Mouse (Mus musculus) forebrain, embryonic 16.5 days (tissue): ENCODE data around the gene Zfp11. TPM values are rescaled to one million over a fixed set of nuclear protein-coding genes. Genes with fewer than 3 reads are reported as not detected.
A peak's percentile ranks its signal among the peaks of the same experiment; 100 is the strongest.
"Not testable (repeated sequence)": the region's sequence is repeated elsewhere in the genome, so short reads cannot be mapped to it uniquely, and the experiment has no call there.

Experiments
- ATAC-seq: fragments of 200-750 bp; cut with Nextera tagmentation; 2 replicates; pipeline ENCODE4 v1.8.0; 2017; ENCODE audit warnings: mild to moderate bottlenecking, moderate library complexity
- H3K27ac ChIP-seq: fragments of 300-500 bp; sonication (generic); 2 replicates; pipeline ENCODE4 v1.5.1; 2014; ENCODE audit warnings: low read length, control low read depth
- H3K27me3 ChIP-seq: fragments of 300-500 bp; sonication (generic); replicated peaks from 2 replicates; pipeline ENCODE4 v1.6.1; 2014; ENCODE audit warnings: low read length; ENCODE audit not compliant: control insufficient read depth, insufficient read depth
- H3K36me3 ChIP-seq: fragments of 300-500 bp; sonication (generic); 2 replicates; pipeline ENCODE4 v1.6.1; 2014; ENCODE audit not compliant: control insufficient read depth, insufficient read depth
- H3K4me1 ChIP-seq: fragments of 300-500 bp; sonication (generic); replicated peaks from 2 replicates; pipeline ENCODE4 v1.6.1; 2014; ENCODE audit warnings: low read length; ENCODE audit not compliant: control insufficient read depth, insufficient read depth
- H3K4me2 ChIP-seq: fragments of 300-500 bp; sonication (generic); 2 replicates; pipeline ENCODE4 v1.6.1; 2014; ENCODE audit warnings: mild to moderate bottlenecking, low read length, control low read depth
- H3K4me3 ChIP-seq: fragments of 300-500 bp; sonication (generic); replicated peaks from 2 replicates; pipeline ENCODE4 v1.5.1; 2014; ENCODE audit warnings: mild to moderate bottlenecking, low read length, control low read depth
- H3K9ac ChIP-seq: fragments of 300-500 bp; sonication (generic); replicated peaks from 2 replicates; pipeline ENCODE4 v1.6.1; 2014; ENCODE audit warnings: low read depth, low read length, control low read depth
- H3K9me3 ChIP-seq: fragments of 300-500 bp; sonication (generic); 2 replicates; pipeline ENCODE4 v1.6.1; 2016; ENCODE audit warnings: low read length; ENCODE audit not compliant: control insufficient read depth
- WGBS: fragments of 180-500 bp; shearing (Covaris S2); extraction: QIAGEN DNeasy Blood & Tissue Kit; methylation state at CpG from one replicate; pipeline ENCODE4 v1.1.7; 2014; 5-methylcytosine and 5-hydroxymethylcytosine counted together
- polyA plus RNA-seq: library from polyadenylated mRNA; unstranded; fragments of >200 nt; fragmentation: Nextera tagmentation; extraction: Ambion mirVana; gene quantifications from 2 replicates; pipeline ENCODE4 v1.2.1, GENCODE M21; 2015

The Zfp11 gene
- polyA plus RNA-seq = 9.4 and 10.4 TPM in 2 replicates

DNA sequence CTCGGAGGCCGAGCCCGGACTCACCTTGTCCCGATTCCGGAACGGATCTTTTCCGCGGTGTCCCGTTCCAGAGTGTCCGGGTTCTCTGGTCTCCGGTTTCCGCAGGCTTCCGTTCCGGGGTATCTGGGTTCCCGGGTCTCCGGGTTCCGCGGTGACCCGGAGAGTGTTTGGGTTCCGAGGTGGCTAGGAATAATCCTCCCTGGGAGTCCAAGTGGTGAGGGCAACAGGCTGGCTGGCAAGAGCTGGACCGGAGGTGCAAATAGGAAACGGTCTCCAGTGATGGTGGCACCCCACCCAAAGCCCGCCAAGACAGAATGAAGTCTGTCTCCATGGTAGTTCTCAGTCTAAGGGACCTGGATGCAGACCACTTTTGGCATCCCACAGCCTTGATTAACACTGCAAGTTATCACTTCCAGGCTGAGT lies at the start of gene Zfp11:
Zfp11 (minus strand) TSS at position 64 of the 423 bp plus-strand sequence.
- Histone ChIP-seq H3K27ac (no peak within 1 kb of the TSS), H3K27me3 (no peaks in the 10 kb centered on the region), H3K36me3 (no peaks in the 10 kb centered on the region), H3K4me2 (peak within 1 kb of the TSS; percentile 91), H3K4me1 (peaks cover 13% of the 10 kb centered on the region), H3K9ac (peak within 1 kb of the TSS; percentile 93), H3K4me3 (peak within 1 kb of the TSS; percentile 85), H3K9me3 (no peaks in the 10 kb centered on the region; the same call in 1 of the 2 replicates)
- peak; percentile 87 for ATAC-seq
- under 1% methylated on average over 23 of the region's 23 CpGs for WGBS

DNA sequence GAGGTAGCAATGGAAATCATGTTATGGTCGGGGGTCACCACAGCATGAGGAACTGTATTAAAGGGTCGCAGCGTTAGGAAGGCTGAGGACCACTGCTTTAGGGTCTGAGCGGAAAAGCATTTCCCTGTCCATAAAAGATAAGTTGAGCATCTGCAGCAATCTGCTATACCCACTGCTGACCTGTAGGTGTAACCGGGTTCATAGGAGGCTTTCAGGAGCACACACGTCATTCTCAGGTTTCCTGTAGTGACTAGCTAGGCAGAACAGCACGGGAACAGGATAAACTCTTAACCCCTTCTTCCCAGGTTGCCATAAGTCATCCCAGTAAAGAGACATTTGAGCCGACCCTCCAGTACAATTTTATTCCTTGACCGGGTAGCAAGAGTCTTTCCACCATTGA lies 47.1 kb upstream of the Zfp11 start:
- Histone ChIP-seq H3K27me3 (no peaks in the 10 kb centered on the region), H3K9me3 (no peaks in the 10 kb centered on the region), H3K27ac (no peak overlapping the region), H3K36me3 (peaks cover 10% of the 10 kb centered on the region), H3K4me2 (no peak overlapping the region), H3K4me1 (peaks cover 5% of the 10 kb centered on the region), H3K4me3 (no peak overlapping the region), H3K9ac (no peak overlapping the region)
- ATAC-seq = no peak
- WGBS = 85% methylated on average over 9 of the region's 9 CpGs

DNA sequence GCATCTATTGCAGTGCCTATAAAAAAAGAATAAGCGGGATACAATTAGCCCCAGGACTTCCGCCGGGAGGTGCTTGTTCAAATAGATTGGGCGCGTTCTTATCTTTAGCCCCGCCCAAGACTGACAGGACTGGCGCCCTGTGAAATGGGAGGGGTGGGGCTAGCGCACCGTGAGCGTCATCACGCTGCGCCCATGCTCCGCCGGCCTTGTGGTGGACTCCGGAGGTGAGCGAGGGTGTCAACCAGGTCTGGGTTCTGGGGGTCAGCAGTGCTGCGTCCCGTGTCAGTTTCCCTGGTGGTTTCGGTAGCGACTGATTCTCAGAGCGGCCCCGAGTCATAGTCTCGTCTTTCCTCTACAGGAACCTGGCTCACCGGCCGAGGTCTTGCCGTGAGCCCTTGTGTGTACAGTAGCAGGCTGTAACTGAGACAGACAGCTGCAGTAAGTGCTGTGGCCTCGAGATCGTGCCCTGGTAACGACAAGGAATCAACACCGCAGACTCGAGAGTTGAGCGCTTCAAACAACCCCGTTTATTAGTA lies 45.5 kb upstream of the Zfp11 start, which contains the start of gene Mrps17:
Mrps17 (plus strand) TSS at position 172 of the 536 bp plus-strand sequence.
- Histone ChIP-seq H3K9ac (peak within 1 kb of the TSS; percentile 75), H3K27ac (0 out of 2 replicates have a peak within 1 kb of the TSS, but pooled peaks have one; percentile 43), H3K4me2 (peak within 1 kb of the TSS; percentile 60), H3K4me3 (peak within 1 kb of the TSS; percentile 80), H3K27me3 (no peaks in the 10 kb centered on the region), H3K4me1 (peaks cover 5% of the 10 kb centered on the region), H3K36me3 (peaks cover 10% of the 10 kb centered on the region), H3K9me3 (no peaks in the 10 kb centered on the region)
- ATAC-seq = peak; percentile 98
- WGBS = under 1% methylated on average over 33 of the region's 33 CpGs

DNA sequence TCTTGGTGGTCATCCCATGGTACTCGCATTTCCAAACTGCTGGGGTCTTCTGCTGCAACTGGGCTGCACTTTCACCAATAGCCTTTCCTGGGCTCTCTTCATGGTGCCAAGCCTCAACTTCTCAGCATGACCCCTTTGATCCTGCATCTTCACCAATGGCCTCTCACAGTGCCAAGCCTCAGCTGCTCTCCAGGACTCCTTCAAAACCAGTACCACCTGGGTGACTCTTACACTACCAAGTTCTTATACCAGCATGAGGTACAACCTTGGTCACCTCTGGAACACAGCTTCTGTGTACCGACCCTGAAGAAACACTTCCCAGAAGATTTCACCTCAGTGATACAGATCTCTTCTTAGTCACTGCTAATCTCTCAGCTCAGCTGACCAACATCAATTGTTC lies 38.5 kb upstream of the Zfp11 start, which contains the start of gene Sept14:
Sept14 (minus strand) TSS at position 101 of the 400 bp plus-strand sequence.
- Histone ChIP-seq H3K4me3 (no peak within 1 kb of the TSS), H3K4me2 (no peak within 1 kb of the TSS), H3K27me3 (peaks cover 2% of the 10 kb centered on the region; the same call in 1 of the 2 replicates), H3K4me1 (no peaks in the 10 kb centered on the region), H3K9me3 (no peaks in the 10 kb centered on the region), H3K27ac (no peak within 1 kb of the TSS), H3K9ac (no peak within 1 kb of the TSS), H3K36me3 (no peaks in the 10 kb centered on the region)
- whole genome bisulfite sequencing = 68% methylated on average over 2 of the region's 2 CpGs
- ATAC-seq = no peak

DNA sequence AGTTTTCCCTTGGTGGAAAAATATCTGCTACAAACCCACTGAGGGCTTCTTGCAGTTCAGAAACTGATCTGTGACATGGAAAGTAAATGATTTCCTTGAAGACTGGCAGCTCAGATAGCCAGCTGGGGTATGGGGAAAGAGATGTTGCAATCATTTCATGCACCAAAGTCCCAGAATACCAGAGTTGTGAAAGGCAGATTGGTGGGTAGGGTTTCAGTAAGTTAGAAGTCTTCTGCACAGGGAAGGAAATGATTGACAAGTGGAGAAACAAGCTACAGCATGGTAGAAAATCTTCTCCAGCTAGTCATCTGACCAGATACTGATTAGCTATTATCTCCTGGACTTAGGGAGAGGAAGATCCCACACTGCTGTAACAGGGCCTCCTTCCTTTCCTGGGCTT lies 33.5 kb upstream of the Zfp11 start:
- Histone ChIP-seq H3K36me3 (no peaks in the 10 kb centered on the region), H3K4me1 (no peaks in the 10 kb centered on the region), H3K27ac (no peak overlapping the region), H3K4me3 (no peak overlapping the region), H3K4me2 (no peak overlapping the region), H3K9me3 (no peaks in the 10 kb centered on the region), H3K27me3 (peaks cover 7% of the 10 kb centered on the region; the same call in 1 of the 2 replicates), H3K9ac (no peak overlapping the region)
- no peak for ATAC-seq

DNA sequence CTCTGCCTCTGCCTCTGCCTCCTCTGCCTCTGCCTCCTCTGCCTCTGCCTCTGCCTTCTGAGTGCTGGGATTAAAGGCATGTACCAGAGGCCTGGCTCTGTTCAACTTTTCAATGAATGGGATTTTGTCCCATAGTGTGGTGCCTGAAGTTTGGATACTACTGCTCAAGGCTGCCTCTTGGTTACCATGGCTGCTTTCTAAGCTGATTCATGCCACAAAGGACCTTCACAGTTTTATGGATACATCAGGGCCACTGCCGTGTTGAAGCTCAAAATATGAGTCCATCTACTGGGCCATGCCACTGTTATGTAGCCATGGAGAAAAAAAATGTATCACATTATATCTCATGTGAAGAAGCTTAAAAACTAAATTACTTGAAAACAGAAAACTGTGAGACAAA lies 31.8 kb upstream of the Zfp11 start:
- Histone ChIP-seq H3K4me2 (no peak overlapping the region), H3K9ac (no peak overlapping the region), H3K9me3 (no peaks in the 10 kb centered on the region), H3K27ac (no peak overlapping the region), H3K36me3 (no peaks in the 10 kb centered on the region), H3K4me1 (no peaks in the 10 kb centered on the region), H3K27me3 (peaks cover 9% of the 10 kb centered on the region), H3K4me3 (no peak overlapping the region)
- 83% methylated on average over 1 of the region's 1 CpGs for WGBS
- no peak for ATAC-seq

DNA sequence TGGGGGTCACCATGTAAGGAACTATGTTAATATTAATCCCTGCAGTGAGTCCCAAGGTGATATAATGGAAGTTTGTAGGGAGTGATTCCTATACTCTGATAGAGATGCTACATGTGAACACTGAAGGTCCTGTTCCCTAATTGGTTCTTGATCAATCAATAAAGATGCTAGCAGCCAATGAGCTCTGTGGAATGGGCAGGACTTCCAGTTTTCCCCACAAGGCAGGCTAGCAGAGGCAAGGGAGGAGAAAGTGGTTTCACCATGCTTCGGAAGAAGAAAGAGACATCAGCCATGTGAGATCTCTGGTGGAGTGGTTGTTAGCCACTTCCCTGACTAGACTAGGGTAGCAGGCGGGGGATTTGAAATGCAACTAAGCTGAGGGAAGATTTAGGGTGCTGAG lies 30.6 kb upstream of the Zfp11 start:
- Histone ChIP-seq H3K9ac (no peak overlapping the region), H3K4me2 (peak overlapping the region; percentile 3; the same call in 1 of the 2 replicates), H3K4me1 (no peaks in the 10 kb centered on the region), H3K27me3 (peaks cover 10% of the 10 kb centered on the region), H3K9me3 (no peaks in the 10 kb centered on the region), H3K27ac (no peak overlapping the region), H3K4me3 (no peak overlapping the region), H3K36me3 (no peaks in the 10 kb centered on the region)
- 43% methylated on average over 2 of the region's 2 CpGs for WGBS
- ATAC-seq = no peak

DNA sequence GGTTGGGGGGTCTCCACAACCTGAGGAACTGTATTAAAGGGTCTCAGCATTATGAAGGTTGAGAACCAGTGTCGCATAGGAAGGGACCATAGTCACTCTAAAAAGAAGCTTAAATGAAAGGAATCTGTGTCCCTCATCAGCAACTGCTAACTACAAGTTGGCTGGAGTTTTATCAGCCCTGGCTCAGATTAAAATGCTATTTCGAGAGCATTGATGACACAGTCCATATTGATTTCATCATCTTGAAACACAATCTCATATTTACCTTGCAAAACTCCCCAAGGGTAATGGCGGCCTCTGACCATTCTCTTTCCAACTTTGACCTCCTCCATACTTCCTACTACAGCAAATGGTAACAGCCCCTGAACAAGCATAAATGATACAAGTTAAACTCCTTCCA lies 20.6 kb upstream of the Zfp11 start:
- H3K9me3 ChIP-seq = no peaks in the 10 kb centered on the region
- H3K36me3 ChIP-seq = no peaks in the 10 kb centered on the region
- H3K9ac ChIP-seq = no peak overlapping the region
- H3K4me2 ChIP-seq = no peak overlapping the region
- no peak overlapping the region for H3K27ac ChIP-seq
- no peak for ATAC-seq
- H3K4me3 ChIP-seq = no peak overlapping the region
- WGBS = 87% methylated on average over 3 of the region's 3 CpGs
- H3K4me1 ChIP-seq = no peaks in the 10 kb centered on the region
- no peaks in the 10 kb centered on the region for H3K27me3 ChIP-seq

DNA sequence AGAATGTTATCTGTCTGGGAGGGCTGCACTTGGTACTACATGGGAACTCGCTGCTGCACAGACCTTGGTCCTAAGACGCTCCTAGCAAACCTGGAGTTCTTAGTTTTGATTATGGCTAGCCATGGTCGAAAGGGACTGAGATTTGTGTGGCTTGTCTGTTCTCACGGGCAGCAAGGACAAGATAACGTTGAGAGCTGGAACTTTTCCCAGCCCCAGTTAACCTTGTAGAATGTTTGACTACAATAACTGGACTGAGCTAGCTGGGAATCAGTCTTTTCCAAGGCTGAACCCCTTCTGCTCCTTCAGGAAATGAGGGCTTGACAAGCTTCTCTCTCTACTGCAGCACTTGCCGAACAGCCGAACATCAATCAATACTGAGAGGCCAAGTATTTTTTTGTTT lies 17.7 kb upstream of the Zfp11 start:
- no peak for ATAC-seq

DNA sequence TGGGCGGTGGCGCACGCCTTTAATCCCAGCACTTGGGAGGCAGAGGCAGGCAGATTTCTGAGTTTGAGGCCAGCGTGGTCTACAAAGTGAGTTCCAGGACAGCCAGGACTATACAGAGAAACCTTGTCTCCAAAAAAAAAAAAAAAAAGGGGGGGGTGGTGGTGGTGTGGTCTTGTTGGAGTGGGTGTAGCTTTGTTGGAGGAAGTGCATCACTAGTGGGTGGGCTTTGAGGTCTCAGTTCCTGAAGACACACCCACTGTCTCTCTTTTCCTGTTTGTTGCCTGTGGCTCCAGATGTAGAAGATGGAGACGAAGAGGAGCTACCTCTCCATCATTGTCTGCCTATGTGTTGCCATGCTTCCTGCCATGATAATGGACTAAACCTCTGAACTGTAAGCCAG lies 15.2 kb upstream of the Zfp11 start:
- not testable (repeated sequence) for ATAC-seq, H3K4me1 ChIP-seq
- WGBS = 91% methylated on average over 5 of the region's 5 CpGs

More for the DNA sequence above, 17.7 kb upstream of the Zfp11 start:
- Histone ChIP-seq H3K27me3 (no peaks in the 10 kb centered on the region), H3K4me3 (no peak overlapping the region), H3K9me3 (no peaks in the 10 kb centered on the region), H3K4me1 (no peaks in the 10 kb centered on the region), H3K9ac (no peak overlapping the region), H3K27ac (no peak overlapping the region), H3K36me3 (no peaks in the 10 kb centered on the region), H3K4me2 (no peak overlapping the region)
- WGBS = 85% methylated on average over 7 of the region's 7 CpGs

More for the DNA sequence above, 15.2 kb upstream of the Zfp11 start:
- H3K36me3 ChIP-seq, H3K27ac ChIP-seq, H3K9ac ChIP-seq, H3K9me3 ChIP-seq, H3K4me3 ChIP-seq, H3K27me3 ChIP-seq, H3K4me2 ChIP-seq: not testable (repeated sequence)
